In genomic region chr15:79107966-79108365, GRCm38 (mm10) we compare ENCODE assay signal across 8 mouse cellular contexts. TPM values are rescaled to one million over a fixed set of nuclear protein-coding genes. Genes with fewer than 3 reads are reported as not detected.
DNase-seq lines count a peak whose midpoint lies in the region; ATAC-seq and TF ChIP-seq lines count a peak whose summit lies in the region.

No protein-coding gene starts in this region.

- peaks cover 8% of the 10 kb centered on the region; the same call in 1 of the 2 replicates for H3K4me1 ChIP-seq in embryonic fibroblast, embryonic 13.5 days (ENCODE audit: control insufficient read depth, insufficient read depth, low read length)
- peaks cover 20% of the 10 kb centered on the region for H3K4me1 ChIP-seq in limb, embryonic 14.5 days (ENCODE audit: control insufficient read depth, insufficient read depth, low read length)

- H3K27ac ChIP-seq in embryonic fibroblast, embryonic 13.5 days (ENCODE audit: insufficient read depth, low read length): peak overlapping the region; percentile 98
- H3K27ac ChIP-seq in limb, embryonic 14.5 days (replicated peaks; ENCODE audit: low read depth, low read length): peak overlapping the region; percentile 83

- H3K36me3 ChIP-seq in limb, embryonic 14.5 days (ENCODE audit: control insufficient read depth, insufficient read depth, low read length): peaks cover 4% of the 10 kb centered on the region; the same call in 1 of the 2 replicates

- 14% methylated on average over 7 of the region's 7 CpGs for WGBS in limb, embryonic 14.5 days

- DNase-seq in embryo, embryonic 10.5 days (ENCODE audit: low spot score): peak; percentile 48
- DNase-seq in embryo, embryonic 9.5 days (ENCODE audit: extremely low spot score): no peak
- peak; percentile 84 for DNase-seq in 3T3-L1 (ENCODE audit: low read depth, low spot score)
- peak; percentile 46 for DNase-seq in limb, embryonic 14.5 days (ENCODE audit: low spot score)
- DNase-seq in frontal cortex, adult 2 months (ENCODE audit: extremely low spot score in 1 of 2, low spot score in 1 of 2): no peak
- no peak for DNase-seq in thymus, adult 18-20 months
- no peak for DNase-seq in left cerebral cortex, postnatal 10 days (ENCODE audit: extremely low spot score in 1 of 2, low spot score in 2 of 2)

- no peaks in the 10 kb centered on the region for H3K27me3 ChIP-seq in limb, embryonic 14.5 days (ENCODE audit: control insufficient read depth, insufficient read depth, low read length)

- H3K4me2 ChIP-seq in limb, embryonic 14.5 days (replicated peaks; ENCODE audit: low read depth, low read length, severe bottlenecking): peak overlapping the region; percentile 95

- no peaks in the 10 kb centered on the region for H3K9me3 ChIP-seq in limb, embryonic 14.5 days (ENCODE audit: control insufficient read depth, low read length)

- intact Hi-C loops in left cerebral cortex, postnatal 10 days (cut with DNase I): no loop called here

- no peak for TF ChIP-seq CTCF in embryonic fibroblast, embryonic 13.5 days (IDR thresholded peaks at IDR 0.05; ENCODE audit: borderline replicate concordance, insufficient read depth, low read length)

- ATAC-seq in limb, embryonic 14.5 days (ENCODE audit: low FRiP score, low read depth): no peak

- no peak for TF ChIP-seq POLR2A in embryonic fibroblast, embryonic 13.5 days (IDR thresholded peaks at IDR 0.05; ENCODE audit: low read depth, low read length)
- TF ChIP-seq POLR2A in limb, embryonic 14.5 days (IDR thresholded peaks at IDR 0.05; ENCODE audit: borderline replicate concordance, extremely low read depth, insufficient read depth, insufficient read length): no peak

- peak overlapping the region; percentile 12; the same call in 1 of the 2 replicates for H3K4me3 ChIP-seq in embryonic fibroblast, embryonic 13.5 days (ENCODE audit: insufficient read depth, low read length)
- H3K4me3 ChIP-seq in limb, embryonic 14.5 days (replicated peaks; ENCODE audit: low read length): peak overlapping the region; percentile 93

- H3K9ac ChIP-seq in limb, embryonic 14.5 days (ENCODE audit: low read depth, low read length, severe bottlenecking): peak overlapping the region; percentile 89

RNA-seq across cellular contexts. Expression of gene Micall1, which starts 0.7 kb away (rescaled TPM):
- polyA plus RNA-seq in embryonic fibroblast, embryonic 13.5 days (2011; ENCODE audit: insufficient read length, low read depth, missing spikeins): 17.0 and 27.4 TPM in 2 replicates
- 31.0 and 35.4 TPM in 2 replicates for polyA plus RNA-seq in limb, embryonic 14.5 days (2012; rRNA removed)
- polyA plus RNA-seq in limb, embryonic 14.5 days (2014; fragmentation: Nextera tagmentation; extraction: Ambion mirVana): 12.8 and 14.8 TPM in 2 replicates
- polyA plus RNA-seq in frontal cortex, adult 2 months (2012; rRNA removed): 22.2 and 23.8 TPM in 2 replicates
- total RNA-seq in left cerebral cortex, postnatal 10 days (2021): 10 to 100 TPM; 31.4 to 34.0 TPM

RNA-seq across cellular contexts. Expression of gene Polr2f, which starts 32.8 kb away (rescaled TPM):
- polyA plus RNA-seq in embryonic fibroblast, embryonic 13.5 days (2011; ENCODE audit: insufficient read length, low read depth, missing spikeins): 82.7 and 96.6 TPM in 2 replicates
- 116 and 192 TPM in 2 replicates for polyA plus RNA-seq in limb, embryonic 14.5 days (2012; rRNA removed)
- 326 and 334 TPM in 2 replicates for polyA plus RNA-seq in limb, embryonic 14.5 days (2014; fragmentation: Nextera tagmentation; extraction: Ambion mirVana)
- polyA plus RNA-seq in frontal cortex, adult 2 months (2012; rRNA removed): 159 and 176 TPM in 2 replicates
- total RNA-seq in left cerebral cortex, postnatal 10 days (2021): 100 to 1,000 TPM; 123 to 124 TPM

RNA-seq across cellular contexts. Expression of gene Eif3l, which starts 33.0 kb away (rescaled TPM):
- 247 and 268 TPM in 2 replicates for polyA plus RNA-seq in embryonic fibroblast, embryonic 13.5 days (2011; ENCODE audit: insufficient read length, low read depth, missing spikeins)
- polyA plus RNA-seq in limb, embryonic 14.5 days (2012; rRNA removed): 198 and 206 TPM in 2 replicates
- polyA plus RNA-seq in limb, embryonic 14.5 days (2014; fragmentation: Nextera tagmentation; extraction: Ambion mirVana): 214 and 219 TPM in 2 replicates
- 80.9 and 90.8 TPM in 2 replicates for polyA plus RNA-seq in frontal cortex, adult 2 months (2012; rRNA removed)
- total RNA-seq in left cerebral cortex, postnatal 10 days (2021): 100 to 1,000 TPM in 1 of 2 experiments, 10 to 100 TPM in 1; 95.5 to 100 TPM

RNA-seq across cellular contexts. Expression of gene 1700088E04Rik, which starts 33.1 kb away (rescaled TPM):
- polyA plus RNA-seq in embryonic fibroblast, embryonic 13.5 days (2011; ENCODE audit: insufficient read length, low read depth, missing spikeins): 1.7 and 2.2 TPM in 2 replicates
- 3.8 and 4.7 TPM in 2 replicates for polyA plus RNA-seq in limb, embryonic 14.5 days (2012; rRNA removed)
- polyA plus RNA-seq in limb, embryonic 14.5 days (2014; fragmentation: Nextera tagmentation; extraction: Ambion mirVana): 6.1 and 7.1 TPM in 2 replicates
- polyA plus RNA-seq in frontal cortex, adult 2 months (2012; rRNA removed): 15.0 and 18.6 TPM in 2 replicates
- total RNA-seq in left cerebral cortex, postnatal 10 days (2021): 10 to 100 TPM; 12.2 to 16.5 TPM

RNA-seq across cellular contexts. Expression of gene Ankrd54, which starts 45.3 kb away (rescaled TPM):
- polyA plus RNA-seq in embryonic fibroblast, embryonic 13.5 days (2011; ENCODE audit: insufficient read length, low read depth, missing spikeins): 10.4 and 13.8 TPM in 2 replicates
- polyA plus RNA-seq in limb, embryonic 14.5 days (2012; rRNA removed): 58.3 and 72.3 TPM in 2 replicates
- 44.4 and 54.3 TPM in 2 replicates for polyA plus RNA-seq in limb, embryonic 14.5 days (2014; fragmentation: Nextera tagmentation; extraction: Ambion mirVana)
- 31.0 and 32.3 TPM in 2 replicates for polyA plus RNA-seq in frontal cortex, adult 2 months (2012; rRNA removed)
- total RNA-seq in left cerebral cortex, postnatal 10 days (2021): 10 to 100 TPM; 17.9 to 20.1 TPM

Comparison
In these comparisons a context has a peak if more than half of its experiments do, and no peak if none do; other contexts are left out.
1. DNase-seq: peak in embryo, embryonic 10.5 days (single experiment), 3T3-L1 (single experiment) and limb, embryonic 14.5 days (single experiment); none in embryo, embryonic 9.5 days (single experiment), frontal cortex, adult 2 months (0 of 2), thymus, adult 18-20 months (0 of 2) and left cerebral cortex, postnatal 10 days (0 of 2).